Mouse (Mus musculus) cerebellum, adult 2 months (tissue): ENCODE data around the gene Hnrnpa0. TPM values are rescaled to one million over a fixed set of nuclear protein-coding genes. Genes with fewer than 3 reads are reported as not detected.

Experiments used
- DNase-seq, 2 experiments: peaks; one replicate each; pipeline ENCODE4 v3.0.0; 2021
- H3K27ac ChIP-seq: fragments of 200-500 bp; 2 replicates; pipeline ENCODE4 v1.5.1; 2012; ENCODE audit warnings: low read length, control low read depth, inconsistent platforms; ENCODE audit not compliant: insufficient read depth
- H3K27me3 ChIP-seq: fragments of 200-500 bp; 2 replicates; pipeline ENCODE4 v1.6.1; 2012; ENCODE audit warnings: inconsistent platforms, mild to moderate bottlenecking, low read length, moderate library complexity; ENCODE audit not compliant: control insufficient read depth, insufficient read depth
- H3K4me1 ChIP-seq: fragments of 200-500 bp; 2 replicates; pipeline ENCODE4 v1.6.1; 2011; ENCODE audit warnings: low read length; ENCODE audit not compliant: control insufficient read depth, insufficient read depth
- H3K4me3 ChIP-seq: fragments of 200-500 bp; replicated peaks from 2 replicates; pipeline ENCODE3; 2011; ENCODE audit warnings: mild to moderate bottlenecking, low read depth, low read length, control low read depth; ENCODE audit not compliant: insufficient read depth
- CTCF ChIP-seq: fragments of 200-500 bp; IDR thresholded peaks from 2 replicates; pipeline ENCODE4 v1.5.1; 2011; ENCODE audit warnings: low read depth, mild to moderate bottlenecking, control low read depth, low read length, moderate library complexity, borderline replicate concordance; ENCODE audit not compliant: insufficient read depth
- POLR2A ChIP-seq: fragments of 200-500 bp; IDR thresholded peaks from 2 replicates; pipeline ENCODE4 v1.6.1; 2011; ENCODE audit warnings: low read length, control low read depth, borderline replicate concordance; ENCODE audit not compliant: insufficient read depth
- WGBS: fragments of 180-500 bp; shearing (Covaris S2); methylation state at CpG from one replicate; pipeline ENCODE4 v1.1.7; 2018; 5-methylcytosine and 5-hydroxymethylcytosine counted together
- polyA plus RNA-seq: library from polyadenylated mRNA; depleted of rRNA; stranded (reverse); fragments of >200 nt; gene quantifications from 2 replicates; pipeline ENCODE4 v1.2.3, GENCODE M21; 2012

Gene Hnrnpa0
- polyA plus RNA-seq, 1 experiment = 96.5 TPM

- WGBS = 81% methylated on average over 3 of the region's 3 CpGs
- no peak overlapping the region for H3K4me3 ChIP-seq
- no peak overlapping the region for H3K27ac ChIP-seq
- no peaks in the 10 kb centered on the region for H3K27me3 ChIP-seq
- DNase-seq = no peak
- TF ChIP-seq POLR2A = no peak
- TF ChIP-seq CTCF = no peak
- H3K4me1 ChIP-seq = no peaks in the 10 kb centered on the region
These were observed 4.1 kb downstream of the Hnrnpa0 start for GRCm38 (mm10) chr13:58124278-58124677.

GRCm38 (mm10) chr13:58123381-58123780 lies 5.0 kb downstream of the Hnrnpa0 start:
- TF ChIP-seq POLR2A = no peak
- no peak for TF ChIP-seq CTCF
- 79% methylated on average over 8 of the region's 8 CpGs for WGBS
- no peaks in the 10 kb centered on the region for H3K4me1 ChIP-seq
- no peak overlapping the region for H3K4me3 ChIP-seq
- DNase-seq = no peak
- H3K27me3 ChIP-seq = no peaks in the 10 kb centered on the region
- H3K27ac ChIP-seq = no peak overlapping the region

- TF ChIP-seq CTCF (no peak), POLR2A (no peak)
- H3K4me1 ChIP-seq = no peaks in the 10 kb centered on the region
- DNase-seq = no peak
- H3K27me3 ChIP-seq = no peaks in the 10 kb centered on the region
- H3K27ac ChIP-seq = no peak overlapping the region
- H3K4me3 ChIP-seq = no peak overlapping the region
- WGBS = 59% methylated on average over 10 of the region's 10 CpGs
These were observed 5.5 kb downstream of the Hnrnpa0 start for GRCm38 (mm10) chr13:58122786-58123297.

- 67% methylated on average over 8 of the region's 8 CpGs for WGBS
- DNase-seq = peak; percentile 52 to 64
These were observed 10.9 kb downstream of the Hnrnpa0 start for GRCm38 (mm10) chr13:58117318-58118017.

GRCm38 (mm10) chr13:58116801-58117200 lies 11.6 kb downstream of the Hnrnpa0 start:
- H3K27ac ChIP-seq = no peak overlapping the region
- H3K27me3 ChIP-seq = no peaks in the 10 kb centered on the region
- no peak overlapping the region for H3K4me3 ChIP-seq
- no peak for TF ChIP-seq CTCF
- TF ChIP-seq POLR2A = no peak
- peaks cover 4% of the 10 kb centered on the region; the same call in 1 of the 2 replicates for H3K4me1 ChIP-seq
- no peak for DNase-seq
- 96% methylated on average over 2 of the region's 2 CpGs for WGBS

More at GRCm38 (mm10) chr13:58117318-58118017, 10.9 kb downstream of the Hnrnpa0 start:
- Histone ChIP-seq H3K27me3 (no peaks in the 10 kb centered on the region), H3K27ac (no peak overlapping the region), H3K4me1 (peaks cover 4% of the 10 kb centered on the region; the same call in 1 of the 2 replicates), H3K4me3 (no peak overlapping the region)
- TF ChIP-seq CTCF (peak; percentile 62), POLR2A (no peak)

- Histone ChIP-seq H3K4me3 (no peak overlapping the region), H3K4me1 (peaks cover 11% of the 10 kb centered on the region; the same call in 1 of the 2 replicates), H3K27me3 (no peaks in the 10 kb centered on the region), H3K27ac (no peak overlapping the region)
- DNase-seq = no peak
- WGBS = 69% methylated on average over 13 of the region's 13 CpGs
- TF ChIP-seq CTCF (no peak), POLR2A (no peak)
These were observed 13.1 kb downstream of the Hnrnpa0 start for GRCm38 (mm10) chr13:58115227-58115626.

GRCm38 (mm10) chr13:58113061-58113900 lies 15.1 kb downstream of the Hnrnpa0 start, which contains the start of gene Klhl3:
Gene Klhl3 (minus strand): TSS chr13:58113592.
- H3K27me3 ChIP-seq = no peaks in the 10 kb centered on the region
- H3K4me3 ChIP-seq = peak within 1 kb of the TSS; percentile 65
- WGBS = under 1% methylated on average over 35 of the region's 35 CpGs
- H3K4me1 ChIP-seq = peaks cover 16% of the 10 kb centered on the region; the same call in 1 of the 2 replicates
- TF ChIP-seq CTCF (peak; percentile 17; the same call in 1 of the 2 replicates), POLR2A (no peak; the same call in 1 of the 2 replicates)
- peak; percentile 76 to 80 for DNase-seq
- H3K27ac ChIP-seq = peak within 1 kb of the TSS; percentile 86
